Mouse (Mus musculus) spleen, adult 12 weeks (tissue): ENCODE data around the gene Frmpd3.

Source experiments
- DNase-seq: peaks from one replicate; pipeline ENCODE4 v3.0.0; 2022; ENCODE audit warnings: low spot score

Frmpd3 gene

GRCm38 (mm10) chrX:140456279-140456731 is 114.2 kb downstream of the Frmpd3 start, which contains the start of gene Prps1:
TSS of gene Prps1 (plus strand) at chrX:140456613.
- peak; percentile 81 for DNase-seq

- DNase-seq, result no peak
Observed at GRCm38 (mm10) chrX:140456751-140457491, 114.9 kb downstream of the Frmpd3 start.

DNA sequence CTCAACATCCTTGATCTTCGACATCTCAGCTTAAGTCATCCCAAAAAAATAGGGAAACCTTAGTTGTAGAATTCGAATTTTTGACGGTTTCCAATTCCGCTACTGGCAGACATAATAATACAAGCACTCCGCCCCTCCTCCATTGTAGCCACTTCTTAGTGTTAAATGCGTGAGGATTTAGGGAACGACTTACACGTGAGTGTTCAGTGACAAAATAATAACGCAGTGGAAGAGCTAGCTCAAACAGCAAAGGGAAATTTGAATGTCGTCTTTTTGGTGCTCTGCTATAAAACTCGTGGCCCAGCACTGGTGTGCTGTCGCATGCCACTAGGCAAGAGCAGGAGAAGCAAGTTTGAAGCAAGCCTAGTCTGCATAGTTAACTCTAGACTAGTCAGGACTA is 115.4 kb downstream of the Frmpd3 start:
- DNase-seq, result no peak

- DNase-seq, result no peak
Observed at GRCm38 (mm10) chrX:140478231-140478630, 136.2 kb downstream of the Frmpd3 start.

- DNase-seq, result peak; percentile 19
Observed at GRCm38 (mm10) chrX:140479171-140479570, 137.1 kb downstream of the Frmpd3 start.
